Mouse (Mus musculus): ENCODE data around the gene Slc22a15.

Gene Slc22a15

DNA sequence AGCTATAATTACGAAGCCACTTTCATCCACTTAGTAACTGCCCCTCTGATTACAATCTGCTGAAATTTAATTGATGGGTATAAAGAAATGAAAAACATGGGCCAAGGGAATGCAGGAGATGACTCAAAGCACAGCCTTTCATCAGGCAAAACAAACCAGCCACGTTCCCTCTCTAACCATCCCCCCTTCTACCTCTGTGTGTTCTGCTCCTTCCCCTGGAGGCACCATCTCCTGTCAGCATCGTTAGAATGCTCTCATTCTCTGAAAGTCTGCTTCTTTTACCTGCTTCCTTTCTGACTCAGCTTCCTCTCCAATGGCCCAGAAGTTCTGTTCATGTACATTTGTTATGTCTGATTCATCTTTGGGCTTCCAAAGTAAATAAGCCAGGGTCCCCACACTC is 6.6 kb downstream of the Slc22a15 start:
- no peak for DNase-seq (ENCODE audit: low read depth in 1 of 2, low spot score in 2 of 2)

DNA sequence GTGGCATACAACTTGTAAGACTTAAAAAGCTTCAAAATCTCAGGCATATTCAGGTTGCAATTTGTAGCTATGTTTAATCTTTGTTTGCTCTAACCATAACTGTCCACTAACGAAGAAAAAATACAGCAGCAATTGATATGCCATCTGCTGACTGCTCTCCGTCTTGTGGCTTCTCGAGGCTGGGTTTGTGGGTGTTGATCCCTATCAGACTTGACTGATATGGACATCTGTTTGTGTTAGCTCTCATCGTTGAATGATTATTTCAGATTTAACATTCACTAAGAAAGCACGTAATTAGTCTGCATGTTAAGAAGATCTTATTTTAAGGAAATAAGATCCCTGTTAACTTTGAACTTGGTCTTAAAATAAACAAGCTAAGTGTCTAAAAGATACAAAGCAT is 7.7 kb downstream of the Slc22a15 start:
- DNase-seq (ENCODE audit: low read depth in 1 of 2, low spot score in 2 of 2), result no peak

DNA sequence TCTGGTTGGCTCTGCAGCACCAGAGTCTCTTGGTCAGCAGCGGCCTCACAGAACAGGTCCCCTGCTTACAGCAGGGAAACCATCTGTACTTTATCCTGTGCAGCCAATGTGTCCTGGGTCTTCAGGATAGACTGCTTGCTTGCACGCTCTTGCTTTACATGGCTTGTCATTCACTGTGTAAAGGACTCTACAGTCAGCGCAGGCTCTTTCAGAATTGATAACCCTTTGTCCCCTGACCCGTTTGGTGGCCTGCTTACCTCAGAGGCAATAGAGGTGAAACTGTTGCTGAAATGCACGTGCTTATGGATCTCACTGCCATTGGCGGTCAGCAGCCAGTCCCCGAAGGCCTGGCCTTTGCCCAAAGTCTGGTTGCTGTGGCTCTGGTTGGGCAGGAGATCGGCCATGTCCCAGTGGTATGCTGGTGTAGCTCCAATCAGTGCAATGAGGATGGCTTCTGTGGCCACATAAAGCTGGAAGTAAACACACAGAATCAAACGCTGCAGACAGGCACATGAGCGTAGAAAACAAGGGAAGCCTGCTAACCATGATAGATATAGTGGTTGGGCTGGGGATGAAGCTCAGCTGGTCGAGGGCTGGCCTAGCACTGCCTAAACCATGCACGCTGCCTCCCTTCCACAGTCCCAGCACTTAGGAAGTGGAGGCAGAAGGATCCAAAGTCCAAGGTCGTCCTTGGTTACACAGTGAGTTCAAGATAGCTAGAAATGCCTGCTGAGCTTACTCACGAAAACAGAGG is 9.0 kb downstream of the Slc22a15 start:
- DNase-seq (ENCODE audit: low read depth in 1 of 2, low spot score in 2 of 2), result no peak

DNA sequence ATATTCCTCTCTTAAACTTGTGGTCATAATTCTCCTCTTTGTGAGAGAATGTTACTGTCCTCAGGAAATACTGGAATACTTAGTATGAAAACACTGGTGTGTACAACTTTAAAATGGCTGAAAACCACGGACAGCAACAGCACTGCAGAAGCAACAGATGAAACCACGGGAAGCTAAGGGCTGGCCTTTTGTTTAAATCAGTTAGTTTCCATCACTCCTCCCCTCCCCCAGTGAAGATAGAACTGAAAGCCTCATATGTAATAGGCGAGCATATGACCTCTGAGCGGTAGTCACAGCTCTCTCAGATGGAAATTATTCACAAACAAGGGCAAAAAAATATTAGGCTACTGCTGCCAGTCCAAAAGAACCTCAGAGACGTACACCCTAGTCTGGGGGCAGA is 10.0 kb downstream of the Slc22a15 start:
- no peak for DNase-seq (ENCODE audit: low read depth in 1 of 2, low spot score in 2 of 2)

DNA sequence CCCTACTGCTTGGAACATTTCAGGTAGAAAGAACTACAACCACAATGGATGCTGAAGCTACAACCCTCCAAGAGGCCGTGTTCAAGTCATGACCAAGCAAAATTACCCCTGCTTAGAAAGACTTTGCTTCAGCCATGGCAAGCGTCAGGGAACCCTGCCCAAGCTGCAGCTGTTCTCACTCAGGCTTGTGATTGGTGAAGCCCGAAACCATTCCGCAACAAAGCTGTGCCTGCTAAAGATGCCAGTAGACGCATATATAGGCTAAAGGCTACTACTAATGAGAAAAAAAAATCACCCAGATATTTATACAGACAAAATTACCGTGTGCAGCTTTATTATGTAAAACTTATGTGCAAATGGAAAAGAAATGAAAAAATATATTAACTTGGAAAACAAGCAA is 12.2 kb downstream of the Slc22a15 start:
- no peak for DNase-seq (ENCODE audit: low read depth in 1 of 2, low spot score in 2 of 2)

DNA sequence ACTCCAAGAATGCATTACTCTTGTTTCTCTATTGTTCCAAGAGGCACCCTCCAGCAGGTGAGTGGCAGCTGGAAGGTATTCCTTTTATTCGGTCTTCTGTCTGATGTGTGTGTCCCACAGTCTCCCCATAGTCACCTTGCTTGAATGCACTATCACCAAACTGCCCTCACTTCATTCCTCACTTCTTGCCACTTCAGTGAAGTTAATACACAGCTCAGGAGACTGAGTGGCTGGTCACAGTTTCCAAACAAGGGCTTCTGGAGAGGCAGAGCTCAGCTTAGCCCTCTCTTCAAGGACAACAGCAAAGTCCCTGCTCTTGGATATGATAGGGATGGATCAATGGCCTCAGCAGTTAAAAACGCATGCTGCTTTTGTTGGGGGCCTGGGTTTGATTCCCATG is 17.2 kb downstream of the Slc22a15 start:
- no peak for DNase-seq (ENCODE audit: low read depth in 1 of 2, low spot score in 2 of 2)

DNA sequence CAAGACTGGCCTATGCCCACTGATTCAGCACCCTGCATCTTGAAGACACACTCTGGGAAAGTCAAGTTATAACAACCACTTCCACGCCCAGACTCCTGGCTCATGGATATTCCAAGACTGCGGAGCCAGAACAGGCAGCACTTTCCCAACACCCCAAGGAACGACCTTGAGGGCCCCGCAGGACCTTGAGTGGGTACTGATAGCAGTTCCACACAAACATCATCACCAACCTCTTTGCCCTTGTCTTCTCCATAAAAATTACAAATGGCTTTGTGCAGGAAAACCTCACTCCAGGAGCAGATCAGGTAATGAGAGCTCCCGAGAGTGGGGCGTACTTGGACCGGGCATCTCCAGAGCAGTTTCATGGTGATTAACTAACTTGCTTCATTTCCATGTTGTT is 19.5 kb downstream of the Slc22a15 start:
- DNase-seq (ENCODE audit: low read depth in 1 of 2, low spot score in 2 of 2), result no peak

DNA sequence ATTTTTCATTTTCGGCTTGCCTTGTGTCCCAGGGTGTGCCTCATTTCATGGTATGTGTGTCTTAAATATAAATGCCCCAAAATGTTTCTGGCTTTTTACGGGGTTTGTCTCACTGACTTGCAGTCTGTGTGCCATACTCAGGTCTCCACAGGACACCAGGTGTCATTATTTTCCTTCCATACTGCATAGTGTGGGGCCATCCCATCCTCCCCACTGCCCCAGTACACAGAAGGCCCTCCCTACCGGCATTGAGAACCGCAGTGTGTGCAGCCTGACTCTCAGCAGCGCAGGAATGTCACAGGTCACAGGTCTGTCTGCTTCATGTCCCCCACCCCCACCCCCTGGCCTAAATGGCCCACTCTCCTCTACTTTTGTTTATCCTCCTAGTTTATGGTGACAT is 21.2 kb downstream of the Slc22a15 start:
- DNase-seq (ENCODE audit: low read depth in 1 of 2, low spot score in 2 of 2), result no peak

DNA sequence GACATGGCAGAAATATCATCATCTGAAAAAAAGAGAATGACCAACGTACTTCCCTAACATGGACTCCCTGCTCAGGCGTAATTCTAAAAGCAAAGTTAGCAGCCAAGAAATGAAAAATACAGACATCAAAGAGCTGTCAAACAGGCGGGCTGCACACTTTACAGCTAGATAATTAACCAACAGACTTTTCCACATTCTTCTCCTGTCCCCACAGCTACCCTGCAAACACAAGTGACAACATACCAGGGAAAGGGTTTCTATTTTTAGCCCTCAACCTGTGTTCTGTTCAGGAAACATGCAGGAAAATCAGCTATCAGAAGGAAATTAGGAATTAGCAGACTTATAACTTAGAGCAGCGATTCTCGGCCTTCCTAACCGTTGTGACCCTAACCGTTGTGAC is 21.9 kb downstream of the Slc22a15 start:
- DNase-seq (ENCODE audit: low read depth in 1 of 2, low spot score in 2 of 2), result no peak

DNA sequence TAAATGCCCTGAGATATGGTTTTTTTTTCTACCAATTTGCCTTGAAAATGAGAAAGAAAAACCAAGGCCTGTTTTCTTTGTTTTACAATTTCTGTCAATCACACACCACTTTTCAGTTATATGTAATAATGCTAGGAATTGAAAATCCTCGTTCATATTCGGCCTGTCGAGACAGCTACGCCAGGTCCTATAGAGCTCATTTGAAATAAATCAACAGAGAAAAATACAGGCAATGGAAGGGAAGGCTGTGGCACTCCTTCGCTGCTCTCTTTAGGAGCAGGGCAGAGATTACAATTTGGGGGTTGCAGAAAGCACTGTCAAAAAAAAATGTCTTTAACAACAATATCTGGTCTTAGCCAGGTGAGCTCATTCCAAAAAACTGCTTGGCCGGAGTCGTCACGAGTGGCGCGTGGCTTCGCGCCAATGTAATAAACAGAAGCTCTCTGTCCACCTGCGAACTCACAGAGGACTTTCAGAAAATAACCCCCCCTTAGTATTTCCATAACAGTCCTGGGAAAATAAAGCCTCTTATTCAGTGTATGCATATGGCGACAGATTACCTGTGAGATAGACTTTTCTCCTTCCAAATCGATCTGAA is 26.8 kb downstream of the Slc22a15 start:
- DNase-seq (ENCODE audit: low read depth in 1 of 2, low spot score in 2 of 2), result no peak

DNA sequence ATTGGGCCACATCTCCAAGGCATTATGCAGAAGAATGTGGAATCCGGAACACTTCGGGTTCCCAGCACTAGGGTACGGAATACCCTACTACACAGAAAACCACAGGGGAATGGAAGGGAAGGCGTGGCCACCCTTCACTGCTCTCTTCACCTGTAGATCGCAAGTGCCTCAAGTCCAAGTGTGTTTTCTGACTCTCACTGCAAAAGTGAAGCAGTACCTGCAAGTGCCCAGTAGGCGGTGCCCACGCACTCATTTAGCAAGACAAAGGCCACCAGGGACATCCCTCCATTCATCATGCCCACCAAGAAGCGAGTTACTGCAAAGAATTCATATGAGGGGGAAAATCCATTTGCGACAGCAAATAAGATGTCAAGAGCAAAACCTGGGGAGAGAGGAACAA is 27.4 kb downstream of the Slc22a15 start:
- DNase-seq (ENCODE audit: low read depth in 1 of 2, low spot score in 2 of 2), result peak; percentile 1 to 35

DNA sequence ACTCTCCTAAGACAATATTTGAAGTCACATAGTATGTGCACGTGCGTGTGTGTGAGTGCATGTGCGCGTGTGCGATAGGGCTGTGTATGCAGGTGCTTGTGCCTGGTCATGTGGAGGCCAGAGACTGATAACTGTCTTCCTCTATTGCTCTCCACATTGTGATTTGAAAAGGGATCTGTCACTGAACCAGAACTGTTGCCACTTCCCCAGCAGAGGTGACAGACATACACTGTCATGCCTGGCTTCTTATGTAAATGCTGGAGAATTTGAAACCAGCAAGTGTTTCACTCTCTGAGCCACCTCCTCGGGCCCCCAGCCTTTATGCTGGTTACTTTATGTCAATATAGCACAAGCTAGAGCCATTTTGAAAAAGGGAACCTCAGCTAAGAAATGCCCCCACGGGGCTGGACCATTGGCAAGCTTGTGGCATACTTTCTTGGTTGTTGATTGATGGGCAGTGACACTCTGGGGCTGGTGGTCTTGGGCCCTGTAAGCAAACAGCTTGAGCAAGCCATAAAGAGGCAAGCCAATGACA is 28.8 kb downstream of the Slc22a15 start:
- DNase-seq (ENCODE audit: low read depth in 1 of 2, low spot score in 2 of 2), result no peak

DNA sequence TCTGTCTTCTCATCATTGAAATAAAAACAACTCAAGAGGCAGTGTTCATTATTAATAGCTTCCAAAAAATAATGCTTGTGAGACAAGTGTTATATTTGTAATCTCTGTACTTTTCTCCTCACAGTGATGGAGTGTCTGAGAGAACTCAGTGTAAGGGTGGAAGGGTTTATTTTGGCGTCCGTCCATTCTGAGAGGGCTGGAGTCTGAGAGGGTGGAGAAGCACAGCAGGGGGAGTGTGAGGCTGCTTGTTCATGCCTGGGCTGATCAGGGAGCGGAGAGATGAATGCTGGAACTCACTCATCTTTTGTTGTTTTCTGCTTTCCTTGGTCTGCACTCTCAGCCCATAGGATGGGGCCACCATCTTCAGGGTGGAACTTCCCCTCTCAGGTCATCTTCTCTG is 38.7 kb downstream of the Slc22a15 start:
- no peak for DNase-seq (ENCODE audit: low read depth in 1 of 2, low spot score in 2 of 2)

DNA sequence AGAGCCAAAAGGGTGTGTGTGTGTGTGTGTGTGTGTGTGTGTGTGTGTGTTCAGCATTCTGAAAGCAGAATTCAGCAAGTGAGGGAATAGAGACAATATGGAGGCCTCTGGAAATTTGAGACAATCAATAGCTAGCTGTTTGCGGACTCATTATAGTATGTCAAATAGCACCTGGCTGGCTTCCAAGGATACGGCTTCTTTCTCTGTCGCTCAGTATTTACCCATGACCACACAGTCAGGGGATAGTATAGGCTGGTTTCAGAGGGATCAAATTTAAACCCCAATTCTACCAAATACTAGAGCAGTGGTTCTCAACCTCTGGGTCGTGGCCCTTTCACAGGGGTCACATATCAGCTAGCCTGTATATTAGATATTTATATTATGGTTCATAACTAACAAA is 39.2 kb downstream of the Slc22a15 start:
- no peak for DNase-seq (ENCODE audit: low read depth in 1 of 2, low spot score in 2 of 2)

DNA sequence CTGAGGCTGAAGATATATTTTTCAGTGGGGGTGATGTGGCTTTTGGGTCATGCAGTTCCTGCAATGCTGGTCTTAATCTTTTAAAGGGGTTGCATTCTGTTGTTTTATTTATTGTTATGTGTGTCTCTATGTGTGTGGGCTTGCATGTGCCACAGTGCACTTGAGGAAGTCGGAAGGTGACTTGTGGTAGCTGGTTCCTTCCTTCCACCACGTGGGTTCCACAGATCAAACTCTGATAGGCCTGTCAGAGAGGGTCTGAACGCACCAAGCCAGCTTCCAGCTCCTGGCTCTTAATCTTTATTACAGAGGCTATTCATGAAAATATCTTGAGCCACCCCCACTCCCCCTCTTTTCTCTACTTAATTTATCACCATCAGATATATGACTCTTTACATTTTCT is 40.4 kb downstream of the Slc22a15 start:
- DNase-seq (ENCODE audit: low read depth in 1 of 2, low spot score in 2 of 2), result no peak

DNA sequence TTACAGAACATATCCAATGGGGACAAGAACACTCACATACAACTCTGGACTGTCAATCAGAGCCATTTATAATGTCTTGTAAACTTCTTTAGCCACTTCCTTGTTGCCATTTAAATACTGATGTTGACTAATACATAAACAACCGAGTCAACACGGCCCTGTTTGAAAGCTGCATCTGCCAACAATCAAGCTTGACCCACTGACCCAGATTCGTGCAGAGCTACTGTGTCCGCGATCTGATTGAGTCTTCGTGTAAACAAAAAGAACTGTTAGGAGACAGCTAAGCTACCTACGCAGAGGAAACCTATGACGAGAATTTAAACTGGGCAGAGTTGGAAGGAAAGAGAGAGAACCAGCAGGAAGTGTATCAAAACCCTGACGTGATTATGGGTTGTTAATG is 42.5 kb downstream of the Slc22a15 start:
- no peak for DNase-seq (ENCODE audit: low read depth in 1 of 2, low spot score in 2 of 2)

DNA sequence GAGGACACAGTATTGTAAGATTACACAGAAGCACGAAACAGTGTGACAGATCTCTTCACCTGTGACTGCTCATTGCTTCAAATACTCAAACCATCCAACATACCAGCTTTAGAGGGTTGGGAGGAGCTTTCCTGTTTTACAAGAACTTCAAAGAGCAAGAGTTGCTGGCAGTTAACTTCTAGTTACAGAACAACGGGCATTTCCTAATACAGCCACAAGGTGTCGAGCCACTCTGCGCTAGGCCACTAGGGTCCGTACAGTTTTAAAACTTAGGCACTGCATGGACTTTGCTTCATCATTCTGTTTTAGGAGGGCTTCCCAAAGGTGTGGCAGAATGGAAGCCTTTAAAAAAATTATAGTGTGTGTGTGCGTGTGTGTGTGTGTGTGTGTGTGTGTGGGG is 43.4 kb downstream of the Slc22a15 start:
- DNase-seq (ENCODE audit: low read depth in 1 of 2, low spot score in 2 of 2), result no peak

DNA sequence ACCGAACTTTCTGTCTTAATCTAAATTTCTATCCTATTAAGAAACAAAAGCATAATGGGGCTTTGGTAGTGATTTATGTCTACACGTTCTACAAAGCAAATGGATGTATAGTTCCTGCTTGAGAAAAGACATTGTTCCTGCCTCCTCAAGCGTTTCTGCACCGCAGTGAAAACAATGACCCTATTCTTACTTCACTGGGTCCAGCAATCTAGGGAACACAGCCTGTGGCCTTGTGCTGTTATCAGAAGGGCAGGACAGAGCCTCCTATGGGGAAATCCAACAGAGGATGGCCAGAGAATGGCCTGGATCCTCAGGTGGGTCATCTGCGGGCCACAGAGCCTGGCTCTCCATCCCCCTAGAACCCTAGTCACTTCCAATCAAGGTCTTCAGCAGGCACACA is 46.1 kb downstream of the Slc22a15 start:
- DNase-seq (ENCODE audit: low read depth in 1 of 2, low spot score in 2 of 2), result no peak

DNA sequence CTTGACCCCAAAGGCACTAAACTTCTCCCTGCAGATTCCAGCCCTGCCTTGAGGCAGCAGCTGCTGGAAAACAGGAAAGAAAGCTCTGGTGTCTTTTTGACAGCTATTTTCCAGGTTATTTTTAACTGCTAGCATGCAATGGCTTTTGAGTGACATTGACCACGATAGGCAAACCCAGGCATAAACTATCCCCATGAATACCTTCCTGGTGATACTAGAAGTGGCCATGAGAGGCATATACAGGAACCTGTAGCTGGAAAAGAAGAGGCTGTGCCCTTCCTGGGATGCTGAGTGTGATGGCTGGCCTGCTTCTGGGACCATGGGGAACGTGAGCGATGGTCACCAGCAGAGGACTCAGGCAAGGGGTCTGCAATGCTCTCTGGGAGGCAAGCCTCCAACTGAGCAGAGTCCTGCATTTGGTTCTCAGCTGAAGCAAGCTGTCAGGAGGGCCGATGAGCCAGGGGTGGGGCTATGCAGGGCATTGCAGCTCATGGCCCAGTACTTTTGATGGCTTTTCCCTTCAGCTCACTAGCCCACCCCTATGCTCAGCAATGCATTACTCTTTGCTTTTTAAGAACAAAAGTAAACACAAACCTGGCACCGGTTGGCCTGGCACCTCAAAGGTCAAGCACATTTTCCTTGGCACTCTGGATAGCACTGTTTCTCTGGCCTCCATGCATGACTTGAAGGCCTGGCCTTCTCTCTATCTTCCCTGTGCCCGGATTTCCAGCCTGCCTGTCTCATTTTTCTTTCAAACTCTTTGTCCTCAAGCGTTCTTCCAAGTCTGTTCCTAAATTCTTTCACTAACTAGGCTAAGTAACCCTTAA is 47.6 kb downstream of the Slc22a15 start:
- DNase-seq (ENCODE audit: low read depth in 1 of 2, low spot score in 2 of 2), result no peak

DNA sequence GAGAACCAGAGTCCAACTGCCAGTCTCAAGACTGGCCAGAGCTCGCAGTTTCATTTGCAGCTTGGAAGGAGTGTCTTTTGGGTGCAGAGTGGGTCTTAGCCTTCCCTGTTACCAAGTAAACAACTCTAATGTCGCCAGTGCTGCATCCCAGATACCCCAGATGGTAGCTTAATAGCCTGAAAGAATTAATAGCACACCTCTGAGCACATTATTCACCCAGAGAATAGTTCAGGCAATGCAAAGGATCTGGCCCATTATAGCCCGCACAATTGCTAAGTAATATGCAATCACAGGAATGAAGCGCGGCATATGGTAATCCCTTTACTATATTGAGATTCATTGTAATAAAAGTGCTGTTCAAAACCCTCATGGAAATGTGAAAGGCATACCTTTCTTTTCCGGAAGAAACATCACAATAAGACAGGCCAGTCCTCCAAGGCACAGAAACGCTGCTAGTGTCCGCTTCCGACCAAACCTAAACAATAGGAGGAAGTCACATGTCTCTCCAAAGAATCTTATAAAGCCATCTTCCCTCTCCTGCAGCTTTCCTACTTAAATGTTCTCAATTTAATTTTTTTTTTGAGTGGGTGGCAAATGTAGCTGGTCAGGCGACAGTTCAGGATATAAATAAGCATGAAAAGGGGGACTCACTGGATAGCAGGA is 48.9 kb downstream of the Slc22a15 start:
- no peak for DNase-seq (ENCODE audit: low read depth in 1 of 2, low spot score in 2 of 2)

DNA sequence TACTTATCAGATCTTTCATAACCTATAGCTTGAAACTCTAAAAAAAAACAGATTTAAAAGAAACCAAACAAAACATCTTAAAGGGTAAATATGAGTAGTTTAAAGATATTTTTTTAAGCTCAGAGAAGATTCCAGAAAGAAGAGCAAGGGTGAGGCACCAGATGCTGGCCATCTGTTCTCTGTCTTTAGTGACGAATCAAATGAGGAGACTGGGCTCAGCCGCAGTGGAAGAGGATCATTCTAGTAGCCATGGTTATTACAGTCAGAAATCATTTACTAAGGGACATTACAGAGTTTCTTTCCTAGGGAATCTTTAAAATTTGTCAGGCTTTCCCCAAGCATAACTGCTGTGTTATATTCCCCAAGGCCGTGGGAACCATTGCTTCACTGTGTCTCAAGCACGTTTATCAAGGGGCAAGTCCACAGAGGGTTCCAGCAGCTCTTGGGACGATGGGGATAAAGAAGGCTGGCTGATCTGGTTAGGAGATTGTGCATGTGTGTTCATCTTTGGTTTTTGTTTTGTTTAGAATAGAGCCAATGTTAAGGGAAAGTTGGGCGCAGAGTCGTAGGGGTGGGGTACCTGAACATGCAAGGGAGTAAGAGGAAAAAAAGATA is 51.1 kb downstream of the Slc22a15 start:
- DNase-seq (ENCODE audit: low read depth in 1 of 2, low spot score in 2 of 2), result no peak
